Mouse (Mus musculus) stomach, embryonic 16.5 days (tissue): ENCODE measurements at regions not wholly inside any gene's neighbourhood (a gene's known extent, or its start where the extent isn't known, plus 50 kb on each side); places are given as distances from the start of the nearest gene placed in this dataset.

Experiments used
- ATAC-seq: fragments of 200-750 bp; cut with Nextera tagmentation; 2 replicates; pipeline ENCODE4 v1.8.0; 2017; ENCODE audit warnings: moderate number of reproducible peaks, moderate TSS enrichment; ENCODE audit not compliant: insufficient read depth, low FRiP score
- H3K27ac ChIP-seq: fragments of 300-500 bp; sonication (generic); 2 replicates; pipeline ENCODE4 v1.5.1; 2014; ENCODE audit warnings: low read length
- H3K27me3 ChIP-seq: fragments of 300-500 bp; sonication (generic); 2 replicates; pipeline ENCODE4 v1.6.1; 2014; ENCODE audit warnings: low read length, control low read depth, mixed read lengths; ENCODE audit not compliant: control insufficient read depth, insufficient read depth
- H3K36me3 ChIP-seq: fragments of 300-500 bp; sonication (generic); 2 replicates; pipeline ENCODE4 v1.6.1; 2014; ENCODE audit warnings: low read length; ENCODE audit not compliant: control insufficient read depth, insufficient read depth
- H3K4me1 ChIP-seq: fragments of 300-500 bp; sonication (generic); 2 replicates; pipeline ENCODE4 v1.6.1; 2014; ENCODE audit warnings: low read length, control low read depth, mixed read lengths; ENCODE audit not compliant: control insufficient read depth, insufficient read depth
- H3K4me2 ChIP-seq: fragments of 300-500 bp; sonication (generic); 2 replicates; pipeline ENCODE4 v1.6.1; 2014; ENCODE audit warnings: low read depth, low read length, mixed read lengths
- H3K4me3 ChIP-seq: fragments of 300-500 bp; sonication (generic); replicated peaks from 2 replicates; pipeline ENCODE4 v1.5.1; 2014; ENCODE audit warnings: mild to moderate bottlenecking, low read length
- H3K9ac ChIP-seq: fragments of 300-500 bp; sonication (generic); 2 replicates; pipeline ENCODE4 v1.6.1; 2014; ENCODE audit warnings: low read length
- H3K9me3 ChIP-seq: fragments of 300-500 bp; sonication (generic); replicated peaks from 2 replicates; pipeline ENCODE4 v1.6.1; 2016; ENCODE audit warnings: low read length, control low read depth; ENCODE audit not compliant: control insufficient read depth
- WGBS: fragments of 180-500 bp; shearing (Covaris S2); extraction: QIAGEN DNeasy Blood & Tissue Kit; methylation state at CpG from one replicate; pipeline ENCODE4 v1.1.7; 2014; 5-methylcytosine and 5-hydroxymethylcytosine counted together

DNA sequence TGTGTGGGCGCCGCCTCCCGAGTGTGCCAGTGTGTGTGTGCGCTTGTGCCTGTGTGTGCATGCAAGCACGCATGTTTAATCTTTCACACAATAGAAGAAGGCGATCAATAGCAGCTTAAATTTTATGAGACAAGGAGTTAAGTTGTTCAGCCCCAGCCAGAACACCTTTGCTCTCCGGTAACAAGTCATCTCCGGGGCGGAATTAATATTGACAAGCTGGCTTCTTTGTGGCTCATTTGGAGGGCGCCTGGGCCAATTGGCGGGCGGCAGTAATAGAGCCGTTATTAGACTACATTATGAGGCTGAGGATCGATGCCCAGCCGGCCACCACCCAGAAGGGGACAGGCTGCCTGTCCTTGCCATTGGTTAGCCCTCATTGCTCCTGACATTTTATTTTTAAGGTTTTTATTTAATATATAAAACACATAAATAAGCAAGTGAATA, 142.6 kb upstream of the Irx4 start:
- Histone ChIP-seq H3K4me3 (0 out of 2 replicates have a peak overlapping the region, but pooled peaks have one; percentile 8), H3K36me3 (no peaks in the 10 kb centered on the region), H3K9ac (no peak overlapping the region), H3K27ac (no peak overlapping the region), H3K27me3 (peaks cover 4% of the 10 kb centered on the region; the same call in 1 of the 2 replicates), H3K9me3 (no peaks in the 10 kb centered on the region), H3K4me2 (peak overlapping the region; percentile 36), H3K4me1 (no peaks in the 10 kb centered on the region)
- ATAC-seq, result no peak; the same call in 1 of the 2 replicates
- 56% methylated on average over 15 of the region's 15 CpGs for WGBS

DNA sequence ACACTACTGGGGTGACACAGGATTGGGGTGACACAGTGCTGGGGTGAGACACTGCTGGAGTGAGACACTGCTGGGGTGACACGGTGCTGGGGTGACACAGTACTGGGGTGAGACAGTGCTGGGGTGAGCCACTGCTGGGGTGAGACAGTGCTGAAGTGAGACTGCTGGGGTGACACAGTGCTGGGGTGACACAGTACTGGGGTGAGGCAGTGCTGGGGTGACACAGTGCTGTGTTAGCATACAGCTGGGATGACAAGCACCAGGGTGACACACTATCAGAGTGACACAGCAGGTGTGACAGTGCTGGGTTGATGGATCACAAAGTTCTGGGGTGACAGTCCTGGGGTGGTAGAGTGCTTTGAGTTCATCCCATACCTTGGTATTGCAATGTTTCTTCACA, 137.3 kb upstream of the Irx4 start:
- Histone ChIP-seq H3K27ac (no peak overlapping the region), H3K4me3 (no peak overlapping the region), H3K4me1 (no peaks in the 10 kb centered on the region), H3K27me3 (peaks cover 4% of the 10 kb centered on the region; the same call in 1 of the 2 replicates), H3K4me2 (no peak overlapping the region), H3K9ac (no peak overlapping the region), H3K9me3 (no peaks in the 10 kb centered on the region), H3K36me3 (no peaks in the 10 kb centered on the region)
- 82% methylated on average over 1 of the region's 1 CpGs for WGBS
- no peak for ATAC-seq

DNA sequence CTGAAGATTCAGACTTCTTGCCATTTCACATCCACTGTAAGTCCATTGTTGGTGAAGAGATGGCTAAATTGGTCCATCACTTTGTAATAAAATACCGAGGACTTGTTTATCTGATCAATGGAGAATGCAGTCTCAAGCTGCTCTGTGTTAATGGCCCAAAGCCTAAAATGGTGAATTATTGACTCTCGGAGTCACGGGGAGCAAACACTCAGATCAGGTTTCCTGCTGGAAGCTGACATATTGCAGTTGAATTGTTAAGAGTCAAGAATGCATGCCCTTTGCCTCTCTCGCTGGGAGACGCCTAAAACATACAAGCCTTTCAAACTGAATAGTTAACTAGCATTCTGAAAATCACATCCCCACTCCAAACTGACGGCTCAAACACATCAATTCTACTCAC, 129.0 kb upstream of the Irx4 start:
- Histone ChIP-seq H3K27me3 (no peaks in the 10 kb centered on the region), H3K9ac (no peak overlapping the region), H3K4me3 (no peak overlapping the region), H3K4me2 (no peak overlapping the region), H3K4me1 (no peaks in the 10 kb centered on the region), H3K27ac (no peak overlapping the region), H3K9me3 (no peaks in the 10 kb centered on the region), H3K36me3 (no peaks in the 10 kb centered on the region)
- WGBS, result 11% methylated on average over 6 of the region's 6 CpGs
- no peak for ATAC-seq

DNA sequence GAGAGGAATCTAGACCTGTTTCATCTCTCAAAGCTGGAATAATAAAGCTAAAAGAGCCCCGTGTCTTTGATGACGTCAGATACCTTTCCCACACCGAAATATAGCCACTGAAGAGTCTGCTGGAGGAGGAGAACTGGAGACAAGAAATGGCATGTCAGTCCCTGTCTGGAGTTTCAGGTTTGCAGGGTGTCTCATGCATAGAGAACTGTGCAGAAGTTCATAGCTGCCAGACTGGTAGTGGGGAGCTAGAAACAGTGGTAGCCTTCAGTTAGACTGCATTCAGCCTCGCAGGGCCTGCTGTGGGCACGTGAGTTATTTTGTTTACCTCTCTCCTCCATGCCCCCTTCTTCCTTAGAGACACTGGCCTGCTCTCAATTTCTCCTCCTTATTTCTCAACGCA, 127.5 kb upstream of the Irx4 start:
- H3K4me1 ChIP-seq, result no peaks in the 10 kb centered on the region
- no peaks in the 10 kb centered on the region for H3K9me3 ChIP-seq
- WGBS, result 63% methylated on average over 6 of the region's 6 CpGs
- H3K27ac ChIP-seq, result no peak overlapping the region
- H3K27me3 ChIP-seq, result no peaks in the 10 kb centered on the region
- no peak overlapping the region for H3K9ac ChIP-seq
- no peak for ATAC-seq
- H3K4me2 ChIP-seq, result no peak overlapping the region
- H3K4me3 ChIP-seq, result no peak overlapping the region
- no peaks in the 10 kb centered on the region for H3K36me3 ChIP-seq

DNA sequence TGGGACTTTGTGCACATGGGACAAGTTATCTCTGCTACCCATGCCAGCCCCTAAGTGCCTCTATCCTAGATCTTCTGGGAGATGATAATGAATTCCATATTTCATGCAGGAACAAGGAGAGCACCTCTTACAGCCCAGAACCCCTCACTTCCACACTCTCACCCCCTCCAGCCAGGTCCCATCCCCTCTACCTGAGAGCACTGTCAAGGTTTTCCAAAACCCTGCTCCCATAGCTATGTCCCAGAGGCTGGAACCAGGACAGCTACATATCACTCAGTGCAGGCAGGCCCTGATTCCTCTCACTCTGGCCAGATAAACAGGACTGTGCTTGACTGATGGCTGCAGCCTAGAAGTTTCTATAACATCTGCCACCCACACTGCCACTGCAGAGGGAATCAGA, 125.3 kb upstream of the Irx4 start:
- H3K4me3 ChIP-seq, result no peak overlapping the region
- no peaks in the 10 kb centered on the region for H3K27me3 ChIP-seq
- H3K27ac ChIP-seq, result no peak overlapping the region
- ATAC-seq, result no peak
- H3K9ac ChIP-seq, result no peak overlapping the region
- H3K4me2 ChIP-seq, result no peak overlapping the region
- H3K4me1 ChIP-seq, result no peaks in the 10 kb centered on the region
- no peaks in the 10 kb centered on the region for H3K9me3 ChIP-seq
- no peaks in the 10 kb centered on the region for H3K36me3 ChIP-seq

DNA sequence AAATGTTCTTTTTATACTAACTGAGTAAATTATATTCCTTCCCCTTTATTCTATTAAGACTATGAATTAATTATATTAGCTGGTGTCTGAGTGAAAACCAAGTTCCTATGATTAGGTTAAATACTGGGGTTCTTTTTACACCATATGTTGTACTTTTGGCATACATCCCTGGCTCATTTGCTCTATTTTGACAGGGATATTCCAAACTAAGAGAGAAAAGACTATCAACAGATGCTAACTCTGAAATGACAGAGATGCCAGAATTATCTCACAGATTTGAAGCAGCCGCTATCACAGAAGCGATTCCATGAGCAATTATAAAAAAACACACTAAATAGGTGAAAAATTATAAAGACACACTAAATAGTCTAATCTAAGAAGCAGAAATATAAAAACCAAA, 119.0 kb upstream of the Irx4 start:
- no peaks in the 10 kb centered on the region for H3K27me3 ChIP-seq
- H3K4me2 ChIP-seq, result no peak overlapping the region
- no peak overlapping the region for H3K9ac ChIP-seq
- no peaks in the 10 kb centered on the region for H3K36me3 ChIP-seq
- no peaks in the 10 kb centered on the region for H3K4me1 ChIP-seq
- ATAC-seq, result no peak
- no peak overlapping the region for H3K27ac ChIP-seq
- WGBS, result 67% methylated on average over 2 of the region's 2 CpGs
- H3K4me3 ChIP-seq, result no peak overlapping the region
- H3K9me3 ChIP-seq, result no peaks in the 10 kb centered on the region

DNA sequence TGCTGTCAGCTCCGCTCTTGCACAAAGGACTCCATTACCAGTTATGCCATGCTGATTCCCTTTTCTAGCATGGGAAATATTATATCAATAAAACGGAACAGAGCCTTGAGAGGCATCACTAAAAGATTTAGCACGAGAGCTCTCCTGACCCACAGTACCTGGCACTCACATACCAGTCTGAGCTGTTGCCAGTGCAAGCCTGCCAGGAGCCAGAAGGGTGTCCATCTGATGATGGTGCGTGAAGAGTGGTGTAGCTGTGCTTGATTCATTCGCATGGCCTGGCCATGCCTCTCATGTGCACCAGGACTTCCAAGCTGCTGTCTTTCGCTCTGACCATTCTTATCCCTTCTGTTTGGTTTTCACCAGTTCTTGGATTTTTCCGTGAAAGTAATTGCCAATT, 102.3 kb upstream of the Irx4 start:
- 84% methylated on average over 7 of the region's 7 CpGs for WGBS
- no peak overlapping the region for H3K4me3 ChIP-seq
- H3K9ac ChIP-seq, result no peak overlapping the region
- no peaks in the 10 kb centered on the region for H3K9me3 ChIP-seq
- no peak for ATAC-seq
- H3K27me3 ChIP-seq, result no peaks in the 10 kb centered on the region
- no peaks in the 10 kb centered on the region for H3K36me3 ChIP-seq
- no peak overlapping the region for H3K27ac ChIP-seq
- no peak overlapping the region for H3K4me2 ChIP-seq
- no peaks in the 10 kb centered on the region for H3K4me1 ChIP-seq

DNA sequence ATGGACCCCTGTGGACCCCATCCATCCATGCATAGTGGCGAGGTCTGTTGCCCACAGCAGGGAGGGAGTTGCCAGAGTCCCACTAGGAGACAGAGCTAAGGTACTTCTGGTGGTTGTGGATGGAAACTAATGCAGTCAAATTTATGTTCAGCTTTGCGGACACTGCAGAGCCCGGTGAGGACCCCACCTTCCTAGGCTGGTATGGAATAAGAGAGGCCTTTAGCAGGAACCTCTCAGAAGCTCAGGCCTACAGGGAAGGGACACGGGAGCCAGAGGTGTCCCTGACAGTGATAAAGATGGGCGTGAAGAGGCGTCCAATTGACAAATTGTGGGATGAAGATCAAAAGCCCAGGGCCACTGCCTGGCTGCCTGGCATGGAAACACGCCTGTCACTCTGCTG, 100.8 kb upstream of the Irx4 start:
- Histone ChIP-seq H3K4me2 (no peak overlapping the region), H3K9me3 (no peaks in the 10 kb centered on the region), H3K4me3 (no peak overlapping the region), H3K36me3 (no peaks in the 10 kb centered on the region), H3K4me1 (no peaks in the 10 kb centered on the region), H3K27ac (no peak overlapping the region), H3K27me3 (no peaks in the 10 kb centered on the region), H3K9ac (no peak overlapping the region)
- 43% methylated on average over 7 of the region's 7 CpGs for WGBS
- ATAC-seq, result no peak

DNA sequence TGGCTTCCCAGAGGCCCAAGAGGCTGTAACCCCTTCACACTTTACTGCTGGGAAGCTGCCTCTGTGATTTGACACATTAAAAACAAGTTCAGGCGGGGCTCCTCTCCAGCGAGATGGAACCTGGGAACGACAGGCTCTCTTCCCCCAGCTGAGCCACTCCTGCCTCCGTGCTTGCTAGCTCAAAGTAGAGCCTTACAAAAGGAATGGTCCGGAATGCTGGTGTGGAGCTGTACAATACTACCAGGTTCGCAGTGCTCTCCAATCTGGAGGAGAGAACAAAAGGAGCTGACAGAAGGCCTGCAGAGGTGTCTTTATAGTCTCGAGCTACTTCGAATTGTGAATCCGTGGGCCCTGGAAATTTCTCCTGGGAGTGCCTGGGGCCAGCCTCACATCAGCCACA, 100.4 kb upstream of the Irx4 start:
- Histone ChIP-seq H3K27me3 (no peaks in the 10 kb centered on the region), H3K4me3 (peak overlapping the region; percentile 22), H3K9ac (peak overlapping the region; percentile 54), H3K4me1 (no peaks in the 10 kb centered on the region), H3K36me3 (no peaks in the 10 kb centered on the region), H3K27ac (no peak overlapping the region), H3K4me2 (peak overlapping the region; percentile 49), H3K9me3 (no peaks in the 10 kb centered on the region)
- no peak for ATAC-seq
- 14% methylated on average over 9 of the region's 9 CpGs for WGBS

DNA sequence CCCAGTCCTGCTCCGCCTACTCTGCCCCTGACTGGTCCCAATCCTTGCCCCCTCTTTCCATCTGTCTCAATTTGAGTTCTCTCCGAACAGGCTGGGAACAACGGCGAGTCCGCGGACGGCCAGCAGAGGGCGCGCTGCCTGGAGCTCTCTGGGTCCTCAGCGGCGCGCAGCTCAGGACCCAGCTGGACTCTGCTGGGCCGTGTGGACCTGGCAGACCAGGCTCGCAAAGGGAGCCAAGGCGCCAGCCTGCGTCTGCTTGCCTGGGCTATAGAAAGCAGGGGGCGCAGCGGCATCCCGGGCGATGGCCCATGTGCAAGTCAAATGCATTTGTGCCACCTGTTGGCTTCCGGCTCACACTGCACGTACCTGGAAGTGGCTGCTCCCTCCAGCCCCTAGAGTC, 100.0 kb upstream of the Irx4 start:
- Histone ChIP-seq H3K27me3 (no peaks in the 10 kb centered on the region), H3K9ac (peak overlapping the region; percentile 54), H3K4me1 (no peaks in the 10 kb centered on the region), H3K9me3 (no peaks in the 10 kb centered on the region), H3K4me2 (peak overlapping the region; percentile 49), H3K4me3 (peak overlapping the region; percentile 22), H3K36me3 (no peaks in the 10 kb centered on the region), H3K27ac (no peak overlapping the region)
- WGBS, result 1% methylated on average over 22 of the region's 22 CpGs
- peak; percentile 93 for ATAC-seq
